Mouse (Mus musculus): Measurements from ENCODE around the gene Rpa3.

Rpa3 gene

GRCm38 (mm10) chr6:8259004-8259666 is at the start of gene Rpa3, which contains the start of the genes Umad1 and Gm45062:
Rpa3 (minus strand) TSS chr6:8259173.
Umad1 (plus strand) TSS chr6:8259288.
Gm45062 (plus strand) TSS chr6:8259450.
- DNase-seq (ENCODE audit: low read depth, low spot score), result peak; percentile 100

GRCm38 (mm10) chr6:8307878-8308775 is 49.2 kb upstream of the Rpa3 start:
- no peak for DNase-seq (ENCODE audit: low read depth, low spot score)

GRCm38 (mm10) chr6:8299066-8299863 is 40.3 kb upstream of the Rpa3 start:
- peak; percentile 28 for DNase-seq (ENCODE audit: low read depth, low spot score)

- DNase-seq (ENCODE audit: low read depth, low spot score), result no peak
These were observed 35.2 kb upstream of the Rpa3 start for GRCm38 (mm10) chr6:8294048-8294784.

- DNase-seq (ENCODE audit: low read depth, low spot score), result no peak
These were observed 30.0 kb upstream of the Rpa3 start for GRCm38 (mm10) chr6:8288755-8289580.

DNA sequence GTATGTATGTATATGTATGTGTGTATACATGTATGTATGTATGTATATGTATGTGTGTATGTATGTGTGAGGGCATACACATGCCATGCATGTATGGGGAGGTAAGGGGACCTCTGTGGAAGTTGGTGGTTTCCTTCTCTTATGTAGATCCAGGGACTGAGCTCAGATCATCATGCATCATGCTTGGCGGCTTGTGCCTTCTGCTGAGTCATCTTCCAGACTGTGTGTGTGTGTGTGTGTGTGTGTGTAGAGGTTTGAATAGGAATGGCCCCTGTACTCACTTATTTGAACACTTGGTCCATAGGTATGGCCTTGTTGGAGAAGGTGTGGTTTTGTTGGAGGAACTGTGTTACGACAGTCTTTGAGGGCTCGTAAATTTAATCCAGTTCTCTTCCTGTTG is 27.2 kb upstream of the Rpa3 start:
- peak; percentile 40 for DNase-seq (ENCODE audit: low read depth, low spot score)

GRCm38 (mm10) chr6:8285401-8285960 is 26.5 kb upstream of the Rpa3 start:
- DNase-seq (ENCODE audit: low read depth, low spot score), result peak; percentile 74

- no peak for DNase-seq (ENCODE audit: low read depth, low spot score)
These were observed 24.3 kb upstream of the Rpa3 start for GRCm38 (mm10) chr6:8283255-8283654.

DNA sequence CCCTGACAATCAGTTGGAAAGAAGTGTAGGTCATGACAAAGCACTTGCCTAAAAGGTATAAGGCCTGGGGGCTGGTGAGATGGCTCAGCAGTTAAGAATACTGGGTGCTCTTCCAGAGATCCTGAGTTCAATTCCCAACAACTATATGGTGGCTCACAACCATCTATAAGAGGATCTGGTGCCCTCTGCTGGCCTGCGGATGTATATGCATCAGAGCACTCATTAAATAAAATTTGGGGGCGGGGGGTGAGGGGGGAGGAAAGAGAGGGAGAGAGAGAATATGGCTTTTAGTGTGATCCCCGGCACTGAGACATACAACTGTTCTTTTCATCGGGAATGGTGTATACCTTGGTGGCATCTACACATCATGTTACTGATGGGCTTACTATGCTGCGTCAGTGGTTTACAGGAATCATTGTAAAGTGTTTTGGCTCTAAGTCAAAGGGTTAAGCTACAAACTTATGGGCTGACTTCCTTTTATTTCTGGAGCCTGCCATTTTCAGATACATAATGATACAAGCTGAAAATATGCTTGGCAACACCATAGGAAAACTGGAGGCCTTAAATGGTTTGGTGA is 19.5 kb upstream of the Rpa3 start:
- peak; percentile 60 for DNase-seq (ENCODE audit: low read depth, low spot score)

- no peak for DNase-seq (ENCODE audit: low read depth, low spot score)
These were observed 17.5 kb upstream of the Rpa3 start for GRCm38 (mm10) chr6:8276431-8276830.

DNA sequence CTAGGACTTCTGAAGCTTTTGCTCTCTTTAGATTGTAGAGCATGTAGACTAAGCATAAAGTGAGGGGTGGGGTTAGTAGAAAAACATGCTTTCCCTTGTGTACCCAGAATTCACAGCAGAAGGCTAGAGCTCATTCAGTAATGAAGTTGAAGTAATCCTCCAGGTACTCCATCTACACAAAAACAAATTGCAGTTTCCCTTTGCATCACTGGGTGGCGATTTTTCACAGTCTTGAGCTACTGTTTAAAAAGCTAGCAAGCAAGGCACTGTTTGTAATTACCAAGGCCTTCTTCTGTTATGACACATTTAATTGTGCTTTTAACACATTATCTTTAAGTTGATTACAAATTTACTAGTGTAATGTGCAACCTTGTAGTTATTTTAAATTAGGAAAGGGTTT is 16.1 kb upstream of the Rpa3 start:
- DNase-seq (ENCODE audit: low read depth, low spot score), result peak; percentile 74

DNA sequence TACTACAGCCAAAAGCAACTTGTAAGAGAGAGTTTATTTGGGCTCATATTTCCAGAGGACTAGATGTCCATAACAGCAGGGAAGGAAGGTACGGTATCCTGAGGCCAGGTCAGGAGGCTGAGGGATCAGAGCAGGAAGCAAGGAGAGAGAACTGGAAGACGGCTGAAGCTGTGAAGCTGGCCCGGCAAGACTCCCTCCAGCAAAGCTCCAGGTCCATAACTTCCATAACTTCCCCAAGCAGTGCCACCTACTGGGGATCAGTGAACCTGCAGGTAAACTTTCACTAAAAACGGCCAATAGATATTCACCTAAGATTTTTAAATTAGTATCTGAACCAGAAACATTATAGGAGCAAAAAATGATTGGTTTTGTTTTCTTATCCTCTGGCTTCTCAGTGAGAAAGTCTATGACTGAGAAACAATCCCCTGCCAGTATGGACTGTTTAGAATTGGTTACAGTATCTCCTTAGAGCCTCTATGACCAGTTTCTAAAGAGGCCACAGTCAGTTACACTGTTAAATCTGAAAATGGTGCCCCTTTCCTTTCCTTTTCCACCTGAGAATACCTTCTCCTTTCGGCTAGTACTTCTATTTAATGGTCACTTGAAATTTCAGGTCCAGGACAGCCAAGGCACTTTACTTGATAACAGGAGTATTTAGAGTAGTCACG is 15.5 kb upstream of the Rpa3 start:
- DNase-seq (ENCODE audit: low read depth, low spot score), result peak; percentile 82

DNA sequence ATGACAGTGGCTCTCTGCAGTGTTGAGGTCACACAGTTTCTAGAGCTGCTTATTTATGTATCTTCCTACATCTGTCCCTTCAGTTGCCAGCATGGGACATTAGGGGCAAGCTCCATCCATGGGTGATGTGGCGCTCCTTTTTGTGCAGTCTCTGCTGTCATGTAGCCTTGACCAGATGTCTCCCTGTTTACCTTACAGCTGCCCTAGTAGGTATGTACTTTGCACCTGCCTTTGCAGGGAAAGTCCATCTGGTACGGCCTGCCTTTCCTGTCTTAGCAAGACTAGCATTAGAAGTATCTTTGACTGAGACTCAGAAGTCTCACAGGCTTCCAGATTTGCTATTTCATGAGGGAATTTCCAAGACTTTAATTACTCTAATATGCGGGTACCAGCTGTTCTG is 12.1 kb upstream of the Rpa3 start:
- DNase-seq (ENCODE audit: low read depth, low spot score), result no peak

- no peak for DNase-seq (ENCODE audit: low read depth, low spot score)
These were observed 683 bp upstream of the Rpa3 start for GRCm38 (mm10) chr6:8259667-8260044.

GRCm38 (mm10) chr6:8258316-8258715 is 657 bp downstream of the Rpa3 start:
- DNase-seq (ENCODE audit: low read depth, low spot score), result no peak

DNA sequence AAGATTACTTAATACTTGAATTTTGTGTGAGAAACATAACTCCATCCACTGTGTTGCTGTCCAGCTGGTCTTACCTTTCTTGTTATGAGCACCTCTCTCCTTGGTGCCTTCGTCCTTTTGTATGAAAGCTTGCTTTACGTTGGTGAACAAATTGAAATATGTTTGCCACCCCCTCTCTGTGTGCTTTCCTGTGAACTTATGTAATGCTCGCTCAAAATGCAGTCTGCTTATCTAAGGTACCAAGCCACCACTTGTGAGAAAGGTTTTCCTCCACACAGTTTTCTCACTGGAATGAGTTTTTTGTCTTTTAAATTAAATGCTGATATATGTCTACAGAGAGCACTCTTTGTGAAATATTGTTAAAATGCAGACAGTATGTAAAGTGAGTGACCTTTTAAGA is 30.4 kb downstream of the Rpa3 start:
- no peak for DNase-seq (ENCODE audit: low read depth, low spot score)

- DNase-seq (ENCODE audit: low read depth, low spot score), result no peak
These were observed 31.9 kb downstream of the Rpa3 start for GRCm38 (mm10) chr6:8227035-8227434.

DNA sequence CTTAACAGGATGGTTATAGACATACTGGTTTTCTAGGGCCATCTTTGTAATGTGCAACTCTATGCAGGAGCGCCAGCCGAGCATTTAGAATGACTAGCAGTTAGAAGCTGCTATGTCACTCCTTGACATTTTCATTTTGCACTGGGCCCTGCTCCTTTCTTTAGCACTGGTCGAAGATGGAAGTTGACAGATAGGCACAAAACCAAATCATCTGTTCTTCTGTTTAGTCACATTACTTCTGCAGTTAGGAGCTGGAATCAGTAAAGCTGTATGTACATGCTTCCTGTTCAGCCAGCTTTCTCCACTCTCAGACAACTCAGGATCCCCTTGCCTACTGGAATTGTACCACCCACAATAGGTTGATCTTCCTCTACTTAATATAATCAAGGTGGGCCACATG is 48.3 kb downstream of the Rpa3 start:
- DNase-seq (ENCODE audit: low read depth, low spot score), result peak; percentile 22

DNA sequence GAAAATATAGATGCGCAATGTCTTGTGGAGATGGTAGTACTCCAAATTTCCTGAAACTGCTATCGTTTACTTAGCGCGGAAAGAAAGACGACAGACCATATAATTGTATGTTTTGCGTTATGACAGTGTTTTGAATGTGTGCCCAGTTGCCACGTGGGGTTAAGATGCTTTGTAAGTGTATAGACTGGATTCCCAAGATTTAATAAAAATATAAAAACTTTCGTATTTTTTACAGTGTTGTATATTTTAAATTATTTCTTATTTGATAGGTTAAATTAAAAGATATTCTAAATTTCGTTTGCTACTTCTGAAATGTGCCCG is 49.1 kb downstream of the Rpa3 start:
- DNase-seq (ENCODE audit: low read depth, low spot score), result peak; percentile 74

Data from 3T3-L1 (cell line).